Mouse (Mus musculus) neural tube, embryonic 14.5 days (tissue): ENCODE measurements around the gene Ctdsp1. TPM values are rescaled to one million over a fixed set of nuclear protein-coding genes. Genes with fewer than 3 reads are reported as not detected.

Experiments
- ATAC-seq: fragments of 200-750 bp; cut with Nextera tagmentation; 2 replicates; pipeline ENCODE4 v1.8.0; 2017; ENCODE audit warnings: low read depth, mild to moderate bottlenecking, moderate TSS enrichment, moderate library complexity
- H3K27ac ChIP-seq: fragments of 300-500 bp; sonication (generic); 2 replicates; pipeline ENCODE4 v1.5.1; 2014; ENCODE audit warnings: low read depth, mild to moderate bottlenecking, control low read depth, low read length, moderate library complexity, mixed read lengths
- H3K27me3 ChIP-seq: fragments of 300-500 bp; sonication (generic); 2 replicates; pipeline ENCODE4 v1.6.1; 2014; ENCODE audit warnings: low read length; ENCODE audit not compliant: control insufficient read depth, insufficient read depth
- H3K36me3 ChIP-seq: fragments of 300-500 bp; sonication (generic); 2 replicates; pipeline ENCODE4 v1.6.1; 2014; ENCODE audit warnings: low read length, mixed read lengths; ENCODE audit not compliant: control insufficient read depth, insufficient read depth
- H3K4me1 ChIP-seq: fragments of 300-500 bp; sonication (generic); 2 replicates; pipeline ENCODE4 v1.6.1; 2014; ENCODE audit warnings: low read length; ENCODE audit not compliant: control insufficient read depth, insufficient read depth
- H3K4me2 ChIP-seq: fragments of 300-500 bp; sonication (generic); 2 replicates; pipeline ENCODE4 v1.6.1; 2014; ENCODE audit warnings: mild to moderate bottlenecking, low read depth, low read length, control low read depth
- H3K4me3 ChIP-seq: fragments of 300-500 bp; sonication (generic); 2 replicates; pipeline ENCODE4 v1.5.1; 2014; ENCODE audit warnings: low read depth, low read length, control low read depth, mixed read lengths
- H3K9ac ChIP-seq: fragments of 300-500 bp; sonication (generic); replicated peaks from 2 replicates; pipeline ENCODE4 v1.6.1; 2014; ENCODE audit warnings: low read depth, mild to moderate bottlenecking, control low read depth, low read length, mixed read lengths
- H3K9me3 ChIP-seq: fragments of 300-500 bp; sonication (generic); 2 replicates; pipeline ENCODE4 v1.6.1; 2016; ENCODE audit warnings: low read length; ENCODE audit not compliant: control insufficient read depth
- WGBS: fragments of 180-500 bp; shearing (Covaris S2); extraction: QIAGEN DNeasy Blood & Tissue Kit; methylation state at CpG from one replicate; pipeline ENCODE4 v1.1.7; 2014; 5-methylcytosine and 5-hydroxymethylcytosine counted together
- microRNA counts: library from miRNA; unstranded; fragments of <30 nt; microRNA quantifications from one replicate; lab custom pipeline; 2016
- microRNA-seq: library from miRNA; unstranded; fragments of <30 nt; microRNA quantifications from one replicate; pipeline ENCODE4, GENCODE M21; 2016
- polyA plus RNA-seq: library from polyadenylated mRNA; unstranded; fragments of >200 nt; fragmentation: Nextera tagmentation; extraction: Ambion mirVana; gene quantifications from 2 replicates; pipeline ENCODE4 v1.2.1, GENCODE M21; 2014

Ctdsp1 gene
- polyA plus RNA-seq, 1 experiment from 2014 or later = 12.5 TPM

DNA sequence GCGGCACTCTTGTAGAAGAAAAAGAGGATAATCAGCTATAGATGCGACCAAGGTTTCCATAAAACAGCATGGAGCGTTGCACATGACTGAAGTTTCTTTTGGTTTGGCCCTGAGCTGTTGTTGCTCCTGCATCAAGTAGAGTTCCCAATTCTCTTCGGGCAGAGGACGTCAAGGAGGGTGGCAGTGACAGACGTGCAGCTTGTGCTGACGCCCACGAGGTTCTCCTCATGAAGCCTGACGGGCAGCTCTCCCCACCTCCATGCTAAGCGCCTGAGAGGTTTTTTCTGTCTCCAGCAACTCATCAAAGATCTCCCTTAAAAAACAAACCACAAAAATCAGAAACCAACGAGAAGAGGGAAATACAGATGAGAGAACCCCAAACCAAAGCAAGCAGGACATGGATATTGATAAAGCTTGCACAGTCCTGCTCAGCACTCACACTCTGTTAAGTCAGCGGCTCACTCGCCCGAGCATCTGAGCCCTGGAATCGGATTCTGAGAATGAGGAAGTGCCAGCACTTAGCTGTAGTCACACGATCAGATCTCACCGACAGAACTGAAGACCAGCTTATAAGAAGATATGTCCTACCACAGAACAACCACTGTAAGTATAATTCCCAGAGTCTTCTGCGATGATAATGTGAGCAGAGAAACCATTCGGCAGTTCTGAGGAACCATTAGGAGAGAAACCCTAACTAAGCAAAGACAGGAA lies 48.0 kb downstream of the Ctdsp1 start:
- Histone ChIP-seq H3K36me3 (peaks cover 34% of the 10 kb centered on the region), H3K4me3 (no peak overlapping the region), H3K27ac (no peak overlapping the region), H3K27me3 (no peaks in the 10 kb centered on the region), H3K4me1 (no peaks in the 10 kb centered on the region), H3K9ac (no peak overlapping the region), H3K4me2 (no peak overlapping the region), H3K9me3 (no peaks in the 10 kb centered on the region)
- ATAC-seq = no peak
- WGBS = 89% methylated on average over 19 of the region's 19 CpGs

DNA sequence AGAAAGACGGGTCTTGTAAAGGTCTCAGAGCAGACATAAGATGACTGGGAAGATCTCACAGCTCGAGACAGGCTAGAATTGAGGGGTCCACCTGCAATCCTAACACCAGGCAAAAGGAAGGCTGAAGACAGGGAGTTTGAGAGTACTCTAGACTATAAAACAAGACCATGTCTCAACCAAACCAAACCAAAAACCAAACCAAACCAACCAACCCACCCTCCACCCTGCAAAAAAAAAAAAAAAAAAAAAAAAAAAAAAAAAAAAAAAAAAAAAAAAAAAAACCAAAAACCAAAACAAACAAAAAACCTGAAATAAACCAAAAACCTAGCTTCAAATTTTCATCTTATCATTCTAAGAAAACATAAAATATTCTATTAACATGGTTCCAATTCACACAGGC lies 53.2 kb downstream of the Ctdsp1 start:
- 90% methylated on average over 2 of the region's 2 CpGs for WGBS
- ATAC-seq = no peak
- Histone ChIP-seq H3K4me3 (no peak overlapping the region), H3K9ac (no peak overlapping the region), H3K9me3 (no peaks in the 10 kb centered on the region), H3K36me3 (peaks cover 18% of the 10 kb centered on the region), H3K27ac (no peak overlapping the region), H3K27me3 (no peaks in the 10 kb centered on the region), H3K4me2 (no peak overlapping the region), H3K4me1 (no peaks in the 10 kb centered on the region)

MicroRNA genes within 50 kb of the gene (microRNA counts, 519-probe panel; counts per million panel counts)
- microRNA mmu-miR-26b (lab: Ali Mortazavi, UCI) = 4,111 counts per million, percentile 47 among the panel's probes with 10 or more counts

Small RNAs within 50 kb of the gene (microRNA-seq; reads per million reads assigned to microRNA genes)
- gene Mir26b = 9,645 reads per million, percentile 96 among the genes with 10 or more reads in this experiment

Other genes with a start within 250 kb of the Ctdsp1 start
- 0.07 and 0.08 TPM in 2 replicates for gene Cxcr2, start 237.5 kb upstream of the Ctdsp1 start, polyA plus RNA-seq
- gene Cxcr1, start 196.9 kb upstream of the Ctdsp1 start, polyA plus RNA-seq = not detected in 2 replicates
- 294 and 316 TPM in 2 replicates for gene Arpc2, start 155.4 kb upstream of the Ctdsp1 start, polyA plus RNA-seq
- gene Gpbar1, start 113.0 kb upstream of the Ctdsp1 start, polyA plus RNA-seq = not detected in 2 replicates
- gene Aamp, start 106.8 kb upstream of the Ctdsp1 start, polyA plus RNA-seq = 188 and 204 TPM in 2 replicates
- gene Pnkd, start 106.6 kb upstream of the Ctdsp1 start, polyA plus RNA-seq = 137 and 145 TPM in 2 replicates
- gene Tmbim1, start 85.9 kb upstream of the Ctdsp1 start, polyA plus RNA-seq = 7.3 and 7.5 TPM in 2 replicates
- 0.86 and 1.1 TPM in 2 replicates for gene Catip, start 29.4 kb upstream of the Ctdsp1 start, polyA plus RNA-seq
- 1.7 and 2.2 TPM in 2 replicates for gene Slc11a1, start 16.3 kb upstream of the Ctdsp1 start, polyA plus RNA-seq
- gene Vil1, start 17.9 kb downstream of the Ctdsp1 start, polyA plus RNA-seq = 0.17 and 0.20 TPM in 2 replicates
- gene Cnot9, start 114.5 kb downstream of the Ctdsp1 start, polyA plus RNA-seq = 48.6 and 52.9 TPM in 2 replicates
- 7.5 and 11.9 TPM in 2 replicates for gene Plcd4, start 151.4 kb downstream of the Ctdsp1 start, polyA plus RNA-seq
- 27.9 and 28.3 TPM in 2 replicates for gene Usp37, start 152.8 kb downstream of the Ctdsp1 start, polyA plus RNA-seq
- gene Zfp142, start 196.7 kb downstream of the Ctdsp1 start, polyA plus RNA-seq = 9.3 and 9.5 TPM in 2 replicates
- gene Bcs1l, start 196.8 kb downstream of the Ctdsp1 start, polyA plus RNA-seq = 22.9 and 26.4 TPM in 2 replicates
- gene Rnf25, start 209.9 kb downstream of the Ctdsp1 start, polyA plus RNA-seq = 9.4 and 10.6 TPM in 2 replicates
- gene Stk36, start 209.9 kb downstream of the Ctdsp1 start, polyA plus RNA-seq = 14.6 and 17.9 TPM in 2 replicates